Mouse (Mus musculus) left cerebral cortex, adult 18-20 months (tissue): ENCODE results near the gene Zfp219. TPM values are rescaled to one million over a fixed set of nuclear protein-coding genes. Genes with fewer than 3 reads are reported as not detected.
"Not testable (repeated sequence)": the region's sequence is repeated elsewhere in the genome, so short reads cannot be mapped to it uniquely, and the experiment has no call there.

Experiments
- DNase-seq, 2 experiments: peaks; one replicate each; pipeline ENCODE4 v3.0.0; 2021 to 2022; ENCODE audit warnings: low spot score in 2 of 2, mixed read lengths in 1 of 2
- long read RNA-seq, 2 experiments: library from polyadenylated mRNA; stranded (forward); transcript quantifications; one replicate each; pipeline ENCODE4 v2.0.0; 2021
- total RNA-seq, 2 experiments: library from RNA; stranded (reverse); gene quantifications; 2 replicates each; pipeline ENCODE4 v1.2.3; 2021

Gene Zfp219
- 10 to 100 TPM; 40.6 to 41.3 TPM for total RNA-seq
- long read RNA-seq, experiment 1, transcript Zfp219-204 (5 exons, 2,804 nt), result major isoform, 5 of 34 reads
- long read RNA-seq, experiment 1, partial matches to known transcripts, result 16 of 34 reads
- long read RNA-seq, experiment 1, other reads (novel, unspliced or antisense), result 9 of 34 reads
- long read RNA-seq, experiment 2, transcript Zfp219-204 (5 exons, 2,804 nt), result major isoform, 5 of 23 reads
- long read RNA-seq, experiment 2, partial matches to known transcripts, result 6 of 23 reads
- long read RNA-seq, experiment 2, other reads (novel, unspliced or antisense), result 9 of 23 reads

DNA sequence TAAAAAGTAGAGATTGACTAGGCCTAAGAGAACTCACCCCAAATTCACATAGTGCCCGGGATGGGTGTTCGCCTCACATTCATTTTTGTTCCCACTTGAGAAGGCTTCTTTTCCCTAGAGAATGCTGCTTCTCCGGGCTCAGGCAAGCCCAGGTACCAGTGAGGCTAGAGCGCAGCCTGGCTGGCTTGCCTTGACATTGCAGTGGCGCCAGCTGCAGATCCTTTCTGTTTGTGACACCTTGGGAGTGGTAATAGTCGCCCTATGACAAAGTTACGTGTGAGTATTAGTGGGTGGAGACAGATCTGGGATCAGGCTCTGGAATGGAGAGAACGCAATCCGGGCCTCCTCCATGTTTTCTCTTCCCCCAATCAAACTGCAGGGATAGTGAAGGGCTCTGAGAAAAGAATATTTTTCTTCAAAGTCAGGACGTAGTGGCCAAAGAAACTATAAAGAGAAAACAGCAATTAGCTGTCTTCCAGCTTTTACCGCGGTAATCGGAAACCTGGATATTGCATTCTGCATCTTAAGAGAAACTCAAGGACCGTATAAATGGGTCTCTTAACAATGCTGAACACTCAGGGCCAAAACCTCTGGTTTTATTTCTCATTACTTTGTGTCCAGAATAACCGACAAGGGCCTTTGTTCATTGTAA, at the start of gene Zfp219:
TSS of gene Zfp219 (minus strand) at position 248 of the 652 bp plus-strand sequence.
- DNase-seq, result peak in 1 of 2 experiments; percentile 66

DNA sequence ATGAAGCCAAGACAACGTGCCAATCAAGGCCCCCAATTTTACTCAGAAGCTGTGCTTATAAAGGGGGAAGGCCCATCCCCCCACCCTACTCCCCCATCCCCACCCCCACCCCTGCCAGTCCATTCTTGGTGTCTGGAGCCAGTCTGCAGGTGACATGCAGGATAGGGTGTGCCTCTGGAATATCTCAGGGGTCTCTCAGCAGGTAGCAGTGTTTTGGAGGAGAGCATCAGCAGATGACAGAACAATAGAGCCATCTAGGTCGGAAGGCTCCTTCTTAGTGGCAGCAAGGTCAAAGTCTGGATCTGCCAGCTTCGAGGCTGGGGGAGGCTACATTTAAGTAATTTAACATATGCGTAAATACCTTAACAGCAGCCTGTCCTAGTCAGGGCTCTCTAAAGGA, 45.6 kb upstream of the Zfp219 start:
- no peak for DNase-seq

DNA sequence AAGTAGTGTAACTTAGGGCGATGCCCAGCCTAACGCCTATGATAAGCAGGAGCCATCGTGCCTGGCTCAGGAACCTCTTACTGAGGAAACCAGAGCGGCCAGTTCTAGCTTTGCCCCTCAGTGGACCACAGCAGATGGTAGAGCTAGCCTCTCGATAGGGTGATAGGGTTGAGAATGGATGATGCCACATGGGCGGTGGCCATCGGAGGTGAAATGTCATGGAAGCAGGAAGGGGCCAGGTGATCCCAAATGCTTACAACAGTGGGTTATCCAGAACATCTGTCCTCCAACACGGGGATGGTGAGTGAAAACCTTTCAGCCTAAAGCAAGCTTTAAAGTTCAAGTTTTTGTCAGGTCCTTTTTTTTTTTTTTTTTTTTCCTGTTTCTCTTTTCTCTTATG, 41.3 kb upstream of the Zfp219 start:
- DNase-seq, result no peak

DNA sequence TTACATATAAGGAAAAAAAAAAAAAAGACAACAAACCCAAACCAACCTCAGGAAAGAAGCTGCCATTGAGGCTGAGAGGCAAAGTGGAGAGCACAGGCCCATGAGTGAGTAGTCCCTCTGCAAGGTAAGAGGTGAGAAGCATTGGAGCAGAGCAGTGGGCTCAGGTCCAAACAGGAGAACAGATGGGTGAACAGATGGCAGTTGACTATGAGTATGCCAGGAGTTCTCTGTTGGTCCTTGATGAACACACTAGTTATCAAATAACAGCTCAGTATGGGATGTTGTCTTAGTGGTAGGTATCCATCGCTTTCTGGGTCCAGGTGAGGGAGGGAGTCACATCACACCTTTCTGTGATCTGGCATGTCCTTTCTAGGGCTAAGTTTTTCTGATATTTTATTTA, 40.3 kb upstream of the Zfp219 start:
- peak in 1 of 2 experiments; percentile 4 for DNase-seq

DNA sequence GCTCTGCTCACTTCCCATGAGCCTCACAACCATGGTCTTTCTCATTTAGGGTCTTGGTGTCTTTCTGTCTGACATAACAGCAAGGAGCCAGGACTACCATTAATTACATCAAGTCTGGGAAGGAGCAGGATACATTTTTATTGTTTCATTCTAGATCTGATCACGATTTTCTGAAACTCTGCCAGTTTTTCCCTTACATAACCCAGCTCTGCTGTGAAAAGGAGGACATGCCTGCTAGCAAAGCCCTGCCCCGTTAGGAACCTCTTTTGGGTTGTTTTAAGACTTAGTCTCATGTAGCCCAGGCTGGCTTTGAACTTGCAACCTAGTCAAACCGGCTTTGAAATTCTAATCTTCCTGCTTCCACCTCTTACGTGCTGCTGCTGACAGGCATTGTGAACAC, 39.4 kb upstream of the Zfp219 start:
- no peak for DNase-seq

DNA sequence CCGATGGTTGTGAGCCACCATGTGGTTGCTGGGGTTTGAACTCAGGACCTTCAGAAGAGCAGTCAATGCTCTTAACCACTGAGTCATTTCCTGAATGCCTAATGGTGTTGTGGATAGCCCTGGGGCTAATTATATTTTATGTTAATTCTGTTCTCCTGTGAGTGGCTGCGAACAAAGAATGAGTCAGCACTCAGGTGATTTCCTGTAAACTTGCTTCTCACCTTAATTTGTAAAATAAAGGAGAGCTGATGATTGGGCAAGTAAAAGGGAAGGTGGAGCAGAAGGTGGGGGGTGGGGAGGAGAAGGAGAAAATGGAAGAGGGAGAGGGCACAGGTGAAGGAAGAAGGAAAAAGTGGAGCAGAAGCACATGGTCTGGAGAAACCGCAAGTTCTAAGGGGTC, 32.2 kb upstream of the Zfp219 start:
- DNase-seq, result not testable (repeated sequence)

DNA sequence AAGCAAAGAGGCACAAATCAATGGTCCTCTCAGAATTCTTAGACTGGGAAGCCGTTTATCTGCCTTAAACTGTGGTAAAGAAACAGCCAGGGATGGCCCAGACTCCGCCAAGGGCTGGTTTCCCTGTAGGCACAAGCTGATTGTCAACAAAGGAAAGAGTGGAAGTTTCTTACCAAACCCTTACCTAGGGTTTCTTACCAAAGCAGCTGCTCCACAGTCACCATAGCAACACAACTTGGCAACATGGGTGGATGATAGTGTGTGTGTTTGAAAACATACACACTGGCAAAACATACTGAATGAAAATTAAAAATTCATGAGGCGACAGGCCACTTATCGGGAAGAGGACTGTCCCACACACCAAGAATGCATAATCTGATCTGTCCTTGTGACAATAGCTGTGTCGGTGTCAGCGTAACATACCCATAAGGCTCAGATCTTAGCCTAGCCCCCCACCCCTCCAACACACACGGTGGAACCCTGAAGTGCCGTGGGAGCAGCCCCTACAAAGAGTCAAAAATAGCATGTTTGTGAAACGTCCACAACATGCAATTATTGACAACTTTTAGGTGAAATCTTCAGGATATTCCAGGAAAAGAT, 25.5 kb upstream of the Zfp219 start:
- DNase-seq, result no peak

DNA sequence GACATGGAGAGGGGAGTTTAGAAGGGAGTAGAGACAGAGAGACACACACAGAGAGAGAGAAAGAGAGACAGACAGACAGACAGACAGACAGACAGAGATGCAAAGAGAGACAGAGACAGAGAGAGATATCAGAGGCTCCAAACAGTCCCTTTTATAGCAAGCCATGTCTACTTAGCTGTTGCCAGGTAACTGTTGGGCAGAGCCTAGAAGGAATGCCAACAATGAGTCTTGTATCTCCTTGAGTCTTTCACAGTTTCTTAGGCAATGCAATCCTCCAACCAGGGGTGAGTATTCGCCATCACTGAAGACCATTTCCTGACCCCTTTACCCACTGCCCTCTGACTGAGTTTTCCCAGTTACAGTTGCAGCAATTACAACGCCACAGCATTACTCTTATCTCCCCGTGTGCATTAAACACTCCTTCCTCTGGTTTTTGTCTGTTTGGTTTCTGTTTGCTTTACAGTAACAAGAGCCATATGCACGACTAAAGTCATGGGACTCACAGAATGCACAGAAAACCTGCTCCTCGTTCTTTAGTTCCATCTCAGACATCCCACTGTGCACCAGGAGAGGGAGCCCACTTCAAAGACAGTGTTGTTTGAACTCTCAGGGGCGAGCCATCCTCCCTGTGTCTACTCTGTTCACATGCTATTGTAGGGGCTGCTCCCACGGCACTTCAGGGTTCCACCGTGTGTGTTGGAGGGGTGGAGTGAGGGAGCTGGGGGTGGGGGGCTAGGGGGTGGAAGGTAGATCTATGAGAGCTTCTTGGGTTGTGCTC, 24.6 kb upstream of the Zfp219 start:
- peak in 1 of 2 experiments; percentile 33 for DNase-seq

DNA sequence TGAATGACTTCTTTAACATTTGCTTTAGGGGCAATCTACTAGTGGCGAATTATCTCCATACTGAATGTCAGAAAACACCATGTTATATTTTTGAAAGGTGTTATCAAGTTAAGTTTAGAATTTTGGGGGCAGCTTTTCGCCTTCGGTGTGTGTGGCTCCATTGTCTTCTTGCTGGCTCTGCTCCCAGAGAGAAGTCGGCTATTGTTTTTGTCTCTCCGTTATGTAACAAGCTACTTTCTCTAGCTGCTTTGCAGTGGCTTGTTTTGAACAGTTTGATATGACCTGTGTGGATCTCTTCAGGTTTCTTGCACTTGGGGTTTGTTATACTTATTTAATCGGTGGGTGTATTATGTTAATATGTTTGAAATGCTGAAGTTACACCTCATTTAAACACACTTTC, 22.9 kb upstream of the Zfp219 start:
- DNase-seq, result no peak

DNA sequence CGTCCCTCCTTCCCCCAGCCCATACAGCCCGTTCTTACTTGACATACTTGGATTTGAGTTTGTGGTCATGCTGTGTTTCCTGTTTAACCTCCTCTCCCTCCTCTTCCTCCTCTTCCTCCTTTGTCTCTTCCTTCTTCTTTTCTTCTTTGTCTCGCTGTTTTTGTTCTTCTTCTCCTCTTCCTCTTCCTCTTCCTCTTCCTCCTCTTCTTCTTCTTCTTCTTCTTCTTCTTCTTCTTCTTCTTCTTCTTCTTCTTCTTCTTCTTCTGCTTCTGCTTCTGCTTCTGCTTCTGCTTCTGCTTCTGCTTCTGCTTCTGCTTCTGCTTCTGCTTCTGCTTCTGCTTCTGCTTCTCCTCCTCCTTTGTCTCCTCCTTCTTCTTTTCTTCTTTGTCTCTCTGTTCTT, 21.8 kb upstream of the Zfp219 start, which contains the start of gene Olfr221:
TSS of gene Olfr221 (minus strand) at position 101 of the 400 bp plus-strand sequence.
- not testable (repeated sequence) for DNase-seq

DNA sequence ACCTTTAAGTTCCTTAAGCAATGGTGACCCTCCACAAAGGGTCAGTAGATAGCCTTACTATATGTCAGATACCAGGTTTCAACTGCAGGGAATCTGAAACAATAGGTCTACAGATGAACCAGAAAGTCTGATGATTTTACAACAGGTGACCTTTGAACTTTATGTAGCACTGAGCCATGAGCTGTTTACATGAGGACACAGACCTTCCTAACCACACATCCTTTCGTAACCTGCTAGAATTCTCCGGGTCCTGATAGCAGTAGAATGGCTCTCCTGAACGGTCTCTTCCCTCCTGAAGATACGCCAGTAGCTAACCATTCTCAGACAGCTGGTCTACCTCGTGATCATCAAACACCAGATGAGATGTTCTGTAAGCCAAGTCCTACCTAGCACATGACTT, 18.8 kb upstream of the Zfp219 start:
- no peak for DNase-seq

DNA sequence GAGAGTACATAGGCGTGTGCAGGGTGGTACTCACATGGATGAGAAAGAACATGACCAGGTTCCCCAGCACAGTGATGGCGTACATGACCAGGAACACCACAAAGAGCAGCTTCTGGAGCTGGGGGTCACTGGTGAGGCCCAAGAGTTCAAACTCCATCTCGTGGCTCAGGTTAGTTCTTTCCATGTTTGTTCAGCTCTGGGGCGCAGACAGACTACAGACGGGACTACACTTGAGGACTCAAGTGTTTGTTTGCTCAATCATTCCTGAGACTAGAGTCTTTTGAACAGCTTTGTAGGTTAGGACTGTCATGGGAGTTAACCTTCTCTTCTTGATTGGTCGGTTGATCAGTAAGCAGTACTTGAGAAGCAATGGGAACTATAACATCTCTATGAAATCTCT, 15.4 kb upstream of the Zfp219 start:
- no peak for DNase-seq

DNA sequence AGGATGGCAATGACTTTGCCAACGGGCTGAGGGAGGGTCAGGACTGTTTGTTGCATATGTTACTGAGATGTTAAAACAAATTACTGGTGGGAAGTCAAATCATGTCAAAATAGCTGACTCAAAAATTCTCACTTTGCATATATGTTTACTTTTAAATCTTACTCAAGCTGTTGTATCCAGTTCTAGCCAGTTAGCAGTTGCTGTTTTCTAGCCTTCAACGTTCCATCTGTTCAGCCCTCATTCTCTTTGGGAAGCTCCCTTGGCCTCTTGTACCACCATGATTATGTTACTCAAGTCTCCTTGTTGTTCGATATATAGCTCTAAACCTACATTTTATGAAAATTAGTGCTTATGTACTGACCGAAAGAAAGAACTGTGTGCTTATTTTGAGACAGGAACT, 5.8 kb upstream of the Zfp219 start:
- DNase-seq, result no peak

DNA sequence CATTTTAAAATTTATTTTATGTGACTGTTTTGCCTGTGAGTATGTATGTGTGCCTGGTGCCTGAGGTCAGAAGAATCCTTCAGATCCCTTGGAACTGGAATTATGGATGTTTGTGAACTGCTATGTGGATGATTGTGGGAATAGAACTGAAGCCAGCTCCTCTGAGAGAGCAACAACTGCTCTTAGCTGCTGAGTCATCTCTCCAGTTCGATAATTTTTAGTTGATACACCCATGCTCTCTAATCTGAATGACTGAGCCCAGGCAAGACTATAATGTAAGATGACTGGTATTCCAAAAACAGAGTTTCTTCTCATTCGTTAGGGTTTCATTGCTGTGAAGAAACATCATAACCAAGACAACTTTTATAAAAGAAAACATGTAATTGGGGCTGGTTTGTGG, 3.6 kb upstream of the Zfp219 start:
- no peak for DNase-seq

DNA sequence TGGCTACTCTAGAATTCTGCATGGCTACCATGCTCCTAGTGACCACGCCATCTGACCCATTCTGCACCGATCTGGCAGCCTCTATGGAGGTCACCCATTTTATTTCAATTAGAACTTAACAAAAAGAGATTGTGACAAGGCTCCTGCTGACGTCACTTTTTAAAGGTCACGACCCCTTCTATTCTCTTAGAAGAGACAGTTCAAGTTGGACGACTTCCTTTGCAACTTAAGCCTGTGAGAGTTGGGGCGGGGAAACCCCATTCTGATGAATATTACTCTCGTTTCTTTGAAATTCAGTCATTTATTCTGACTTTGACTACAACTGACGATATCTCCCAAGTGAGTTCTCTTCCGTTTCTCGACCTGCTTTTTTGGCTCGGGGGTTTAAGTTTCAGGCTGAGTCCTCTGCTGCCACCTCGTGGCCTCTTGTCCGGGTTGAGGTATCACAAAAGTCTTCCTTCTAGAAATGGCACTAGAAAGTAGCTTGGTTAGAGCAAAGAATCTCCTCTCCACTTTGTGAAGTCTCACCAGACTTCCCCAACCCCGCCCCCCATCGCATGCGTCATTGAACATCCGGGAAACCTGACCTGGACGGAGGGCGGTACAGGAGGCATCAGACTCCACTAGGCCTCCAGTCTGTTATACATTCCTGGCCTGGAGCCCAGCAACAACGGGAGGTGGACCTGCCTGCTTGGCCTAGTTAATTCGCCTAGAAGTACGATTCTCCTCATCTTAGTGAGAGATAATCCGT, 2.4 kb upstream of the Zfp219 start:
- peak; percentile 84 for DNase-seq

DNA sequence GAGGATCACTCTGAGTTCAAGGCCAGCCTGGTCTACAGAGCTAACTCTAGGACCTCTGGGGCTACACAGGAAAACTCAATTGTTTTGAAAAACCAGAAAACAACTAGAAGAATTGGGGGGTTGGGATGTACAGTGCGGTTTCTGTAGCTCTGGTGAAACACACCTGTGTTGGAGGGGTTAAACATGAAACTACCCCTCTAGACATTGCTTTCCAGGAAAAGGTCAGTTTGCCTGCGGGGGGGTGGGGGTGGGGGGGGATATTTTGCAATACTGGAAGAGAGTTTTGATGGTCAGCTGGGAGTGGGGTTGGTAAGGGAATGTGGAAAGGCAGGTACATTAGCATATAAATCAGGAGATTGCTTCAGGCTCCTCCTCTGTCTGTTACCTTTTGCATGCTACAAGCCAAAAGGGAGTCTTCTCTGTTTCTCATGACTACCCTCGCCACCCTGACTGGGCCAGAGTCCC, 1.7 kb upstream of the Zfp219 start:
- no peak for DNase-seq

DNA sequence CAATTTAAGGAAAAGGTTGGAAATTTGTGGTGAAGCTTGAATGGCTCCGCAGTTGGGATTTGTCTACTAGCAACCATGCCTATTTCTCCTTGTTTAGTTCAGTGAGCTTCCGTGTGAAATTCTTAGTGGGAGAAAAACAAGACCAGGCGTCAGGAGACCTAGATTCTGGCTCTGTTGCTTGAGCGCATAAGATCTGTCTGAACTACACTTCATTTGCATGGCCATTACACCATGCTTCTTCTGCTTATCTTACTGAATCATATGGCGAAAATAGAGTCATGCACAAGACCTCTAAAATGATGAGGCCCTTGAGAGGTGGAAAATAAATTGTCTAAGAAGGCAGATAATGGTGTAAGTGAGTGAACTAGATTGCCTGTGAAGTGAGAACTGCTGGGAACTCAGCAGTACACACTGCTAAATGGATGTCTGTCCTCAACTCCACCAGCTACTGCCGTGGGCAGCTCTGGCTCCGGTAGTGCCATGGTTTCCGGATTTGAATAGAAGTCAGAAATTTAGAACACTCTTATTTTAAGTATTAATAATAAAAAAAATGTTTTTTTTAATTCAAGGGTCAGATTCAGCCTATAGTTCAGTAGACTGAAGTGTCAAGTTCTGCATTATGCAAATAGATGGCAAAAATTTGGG, 1.2 kb upstream of the Zfp219 start:
- no peak for DNase-seq

DNA sequence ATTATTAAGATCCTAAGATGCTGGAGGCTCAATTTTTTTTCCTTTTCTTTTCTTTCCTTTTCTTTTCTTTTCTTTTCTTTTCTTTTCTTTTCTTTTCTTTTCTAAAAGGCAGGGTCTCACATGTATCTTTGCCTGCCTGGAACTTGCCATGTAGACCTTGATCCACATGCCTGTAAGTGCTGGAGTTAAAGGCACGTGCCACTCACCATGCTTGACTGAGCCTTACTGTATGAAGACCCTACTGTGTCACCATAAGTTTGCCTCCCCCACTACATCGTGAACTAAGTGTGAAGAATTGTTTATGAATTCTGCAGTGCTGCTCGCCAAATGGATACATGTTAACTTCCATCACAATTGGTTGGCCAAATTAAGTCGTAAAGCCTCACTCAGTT, 601 bp upstream of the Zfp219 start:
- DNase-seq, result no peak

DNA sequence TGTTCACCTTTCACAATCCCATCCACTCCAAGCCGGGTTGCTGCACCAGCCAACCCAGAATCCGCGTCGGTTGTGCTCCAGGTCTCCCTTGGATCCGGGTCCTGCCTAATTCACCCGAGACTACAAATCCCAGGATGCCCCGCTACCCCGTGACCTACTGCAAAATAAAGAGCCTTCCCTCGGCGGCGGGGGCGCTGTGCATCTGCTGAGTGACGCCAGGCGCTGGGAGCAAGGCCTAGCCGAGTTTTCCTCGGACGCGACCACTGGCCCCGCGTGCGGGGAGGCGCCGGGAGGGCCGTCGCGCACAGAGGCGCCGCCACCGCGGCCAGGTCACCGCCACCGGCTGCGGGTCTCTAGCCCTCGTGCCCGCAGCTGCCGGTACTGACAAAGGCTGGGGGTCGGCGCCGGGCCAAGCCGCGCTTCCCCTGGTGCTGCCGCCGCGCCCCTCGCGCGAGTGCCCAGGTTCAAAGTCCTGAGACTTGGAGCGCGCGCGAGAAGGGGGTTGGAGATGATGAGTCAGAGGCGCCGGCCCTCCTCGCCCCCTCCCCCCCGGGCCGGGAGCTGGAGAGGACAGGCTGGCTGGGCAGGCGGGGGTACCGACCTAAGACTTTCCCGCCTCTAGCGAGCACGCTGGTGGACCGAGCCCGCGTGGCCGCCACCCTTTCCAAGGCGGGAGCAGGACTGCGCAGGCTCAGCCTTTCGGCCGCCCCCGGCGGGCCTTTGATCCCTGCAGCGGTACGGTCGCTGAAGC, 768 bp downstream of the Zfp219 start:
- DNase-seq, result peak; percentile 97 to 99
